Mouse (Mus musculus) mature B cell (primary cell): ENCODE data around the gene Ppp1r35.

Experiments used
- in situ Hi-C: fragments of 300-500 bp; cut with MboI; formaldehyde crosslinking; loops from 2 replicates; pipeline ENCODE4 v1.14.3; 2019

Ppp1r35 gene

GRCm38 (mm10) chr5:137751221-137751887 lies 27.3 kb upstream of the Ppp1r35 start:
- in situ Hi-C loops = no loop called here

GRCm38 (mm10) chr5:137751988-137752387 lies 26.7 kb upstream of the Ppp1r35 start:
- in situ Hi-C loops = no loop called here

GRCm38 (mm10) chr5:137753111-137753832 lies 25.4 kb upstream of the Ppp1r35 start:
- in situ Hi-C loops = no loop called here

- in situ Hi-C loops = no loop called here
Observed at GRCm38 (mm10) chr5:137755425-137755824, 23.2 kb upstream of the Ppp1r35 start.

GRCm38 (mm10) chr5:137756106-137756505 lies 22.5 kb upstream of the Ppp1r35 start:
- in situ Hi-C loops = no loop called here

- in situ Hi-C loops = no loop called here
Observed at GRCm38 (mm10) chr5:137756882-137757661, 21.6 kb upstream of the Ppp1r35 start.

- in situ Hi-C loops = no loop called here
Observed at GRCm38 (mm10) chr5:137757887-137758286, 20.8 kb upstream of the Ppp1r35 start.

GRCm38 (mm10) chr5:137758921-137759534 lies 19.6 kb upstream of the Ppp1r35 start:
- in situ Hi-C loops = no loop called here

- in situ Hi-C loops = loop anchor here (5.0 kb wide), 1 partner anchor 108 kb away; no protein-coding TSS in a partner anchor
Observed at GRCm38 (mm10) chr5:137759971-137760412, 18.7 kb upstream of the Ppp1r35 start.

- in situ Hi-C loops = loop anchor here (5.0 kb wide), 1 partner anchor 112 kb away; no protein-coding TSS in a partner anchor
Observed at GRCm38 (mm10) chr5:137764609-137765340, 13.9 kb upstream of the Ppp1r35 start.

GRCm38 (mm10) chr5:137766270-137766669 lies 12.4 kb upstream of the Ppp1r35 start:
- in situ Hi-C loops = no loop called here

GRCm38 (mm10) chr5:137768475-137768874 lies 10.2 kb upstream of the Ppp1r35 start:
- in situ Hi-C loops = no loop called here

- in situ Hi-C loops = no loop called here
Observed at GRCm38 (mm10) chr5:137770709-137771108, 7.9 kb upstream of the Ppp1r35 start.

- in situ Hi-C loops = no loop called here
Observed at GRCm38 (mm10) chr5:137772755-137773154, 5.9 kb upstream of the Ppp1r35 start.

- in situ Hi-C loops = no loop called here
Observed at GRCm38 (mm10) chr5:137775587-137776290, 2.9 kb upstream of the Ppp1r35 start.

- in situ Hi-C loops = no loop called here
Observed at GRCm38 (mm10) chr5:137776408-137776918, 2.2 kb upstream of the Ppp1r35 start.

GRCm38 (mm10) chr5:137777267-137777845 lies 1.3 kb upstream of the Ppp1r35 start:
- in situ Hi-C loops = no loop called here

- in situ Hi-C loops = no loop called here
Observed at GRCm38 (mm10) chr5:137779053-137779933, 644 bp downstream of the Ppp1r35 start.

GRCm38 (mm10) chr5:137781661-137782060 lies 3.0 kb downstream of the Ppp1r35 start:
- in situ Hi-C loops = no loop called here
